Mouse (Mus musculus) embryo, embryonic 9.5 days (tissue): Measurements from ENCODE around the gene Ttc30b.
"Not testable (repeated sequence)": the region's sequence is repeated elsewhere in the genome, so short reads cannot be mapped to it uniquely, and the experiment has no call there.

Experiments
- DNase-seq: peaks from one replicate; pipeline ENCODE4 v3.0.0-alpha.2; 2017; ENCODE audit errors: extremely low spot score

The Ttc30b gene

GRCm38 (mm10) chr2:75950685-75951084, 12.3 kb upstream of the Ttc30b start:
- no peak for DNase-seq

GRCm38 (mm10) chr2:75937520-75938116, 767 bp downstream of the Ttc30b start:
- not testable (repeated sequence) for DNase-seq

DNA sequence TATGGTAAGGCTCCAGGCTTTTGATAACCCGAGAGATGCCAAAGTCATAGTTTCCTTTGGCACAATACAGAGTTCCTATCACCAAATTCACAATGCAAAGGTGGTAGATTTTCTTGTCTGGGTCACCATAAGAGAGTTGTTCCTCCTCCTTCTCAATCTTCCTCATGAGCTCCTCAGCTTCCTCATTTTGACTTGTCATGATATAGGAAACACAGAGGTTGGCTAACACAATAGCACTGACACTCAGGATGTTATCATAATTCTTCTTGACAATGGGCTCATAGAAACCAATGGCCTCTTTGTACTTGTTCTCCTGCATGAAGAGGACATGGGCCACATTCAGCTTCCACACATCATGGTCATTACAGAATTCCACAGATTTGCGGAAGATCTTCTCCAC, 1.7 kb downstream of the Ttc30b start:
- DNase-seq = not testable (repeated sequence)

GRCm38 (mm10) chr2:75933541-75933940, 4.8 kb downstream of the Ttc30b start:
- DNase-seq = no peak

- DNase-seq = no peak
These were observed 7.4 kb downstream of the Ttc30b start for GRCm38 (mm10) chr2:75930941-75931340.

DNA sequence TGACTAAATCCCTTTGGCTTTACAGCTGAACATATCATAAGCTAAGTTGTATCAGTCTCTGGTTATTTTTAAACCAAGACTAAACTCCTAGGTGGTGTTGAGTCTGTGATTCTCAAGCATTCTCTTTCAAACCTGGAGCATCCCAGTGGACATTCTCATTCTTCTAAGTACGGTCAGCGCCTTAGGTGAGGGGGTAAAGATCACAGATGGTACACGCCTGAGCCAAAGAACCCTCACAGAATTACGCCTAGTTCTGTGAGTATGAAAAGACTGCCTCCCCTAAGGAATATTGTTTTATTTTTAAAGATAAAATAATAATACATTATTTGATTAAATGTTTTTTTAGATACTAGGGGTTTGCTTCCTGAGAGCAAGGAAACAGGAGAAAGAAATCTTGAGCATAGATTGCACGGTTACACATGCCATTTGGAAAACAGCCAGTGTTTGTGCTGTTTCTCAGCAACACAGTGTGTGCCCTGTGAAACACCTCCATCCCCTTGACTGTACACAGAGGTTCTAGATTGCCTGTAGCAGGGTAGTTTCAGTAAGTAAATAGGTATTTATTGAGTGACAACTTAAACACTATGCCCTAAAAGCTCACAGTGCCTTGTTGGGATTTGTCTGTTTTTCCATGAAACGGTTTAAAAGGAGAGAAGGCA, 8.5 kb downstream of the Ttc30b start:
- DNase-seq = no peak

- DNase-seq = no peak
These were observed 9.2 kb downstream of the Ttc30b start for GRCm38 (mm10) chr2:75929141-75929540.

- no peak for DNase-seq
These were observed 10.4 kb downstream of the Ttc30b start for GRCm38 (mm10) chr2:75928011-75928410.

DNA sequence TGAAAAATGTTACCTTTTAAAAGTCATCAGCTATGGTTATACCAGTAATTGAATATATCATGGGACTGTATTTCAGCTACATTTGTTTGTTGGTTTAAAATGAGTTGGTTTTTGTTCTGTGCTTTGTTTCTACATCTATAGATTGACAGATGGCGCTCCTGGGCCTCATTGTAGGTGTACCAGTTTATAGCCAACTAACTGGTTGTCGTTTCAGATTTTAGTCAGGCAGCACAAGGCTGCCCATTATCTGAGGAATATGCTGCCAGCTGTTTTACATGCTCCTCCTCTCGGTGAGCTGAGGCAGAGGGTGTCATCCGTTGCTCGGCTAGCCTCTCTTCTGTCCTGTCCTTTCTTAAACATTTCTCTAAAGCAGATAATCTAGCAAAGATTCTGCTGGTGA, 12.3 kb downstream of the Ttc30b start:
- no peak for DNase-seq

DNA sequence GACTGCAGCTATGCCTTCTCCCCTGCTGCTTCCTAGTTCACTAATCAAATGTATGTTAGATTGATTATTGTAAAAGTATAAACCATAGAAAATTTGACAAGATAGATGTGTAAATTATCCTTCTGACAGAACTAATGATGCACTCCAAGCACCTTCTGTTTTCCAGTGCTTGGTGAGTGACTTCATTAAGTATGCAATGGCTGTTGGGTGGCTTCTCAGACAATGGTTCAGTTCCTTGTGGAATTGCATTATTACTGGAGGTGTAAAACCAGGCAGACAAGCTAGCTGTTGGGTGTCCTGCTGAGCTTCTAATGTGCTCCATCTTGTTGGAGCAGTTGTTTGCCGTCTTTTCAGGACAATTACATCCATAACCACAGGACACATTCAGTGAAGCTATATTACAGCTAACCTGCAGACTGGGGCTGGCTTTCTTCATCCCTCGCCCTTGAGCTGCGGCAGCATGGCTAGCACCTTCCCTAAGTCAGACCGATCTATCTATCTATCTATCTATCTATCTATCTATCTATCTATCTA, 14.5 kb downstream of the Ttc30b start:
- DNase-seq = no peak

GRCm38 (mm10) chr2:75915040-75915439, 23.3 kb downstream of the Ttc30b start:
- DNase-seq = no peak

GRCm38 (mm10) chr2:75907142-75907541, 31.2 kb downstream of the Ttc30b start:
- no peak for DNase-seq

DNA sequence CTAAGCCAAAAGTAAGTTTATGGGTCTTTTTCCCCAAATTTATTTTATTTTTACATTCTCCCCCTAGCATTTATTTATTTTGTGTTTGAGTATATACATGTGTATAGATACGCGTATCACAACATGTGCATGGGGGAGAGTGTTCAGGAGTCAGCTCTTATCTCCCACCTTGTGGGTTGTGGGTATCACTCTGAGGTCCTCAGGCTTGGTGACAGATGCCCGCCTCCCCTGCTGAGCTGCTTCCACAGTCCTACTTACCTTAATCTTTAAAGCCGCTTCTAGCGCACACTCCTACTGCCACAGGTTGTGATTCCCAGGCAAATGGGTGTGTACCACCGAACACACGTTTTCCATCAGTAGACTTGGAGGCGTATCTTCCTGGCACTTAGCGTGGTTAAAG, 36.5 kb downstream of the Ttc30b start:
- DNase-seq = no peak

- DNase-seq = no peak
These were observed 38.1 kb downstream of the Ttc30b start for GRCm38 (mm10) chr2:75900281-75900680.

GRCm38 (mm10) chr2:75895711-75896110, 42.7 kb downstream of the Ttc30b start:
- no peak for DNase-seq

GRCm38 (mm10) chr2:75891981-75892380, 46.4 kb downstream of the Ttc30b start:
- DNase-seq = no peak
